Mouse (Mus musculus): ENCODE data around the gene Hipk2. TPM values are rescaled to one million over a fixed set of nuclear protein-coding genes. Genes with fewer than 3 reads are reported as not detected.

Hipk2 gene
- polyA plus RNA-seq, 1 experiment from 2014 or later: 10.7 TPM

- Histone ChIP-seq H3K36me3 (ENCODE audit: control insufficient read depth, insufficient read depth, low read length) (peaks cover 35% of the 10 kb centered on the region), H3K27ac (replicated peaks; ENCODE audit: low read depth, low read length) (no peak overlapping the region), H3K4me3 (ENCODE audit: low read depth, low read length) (no peak overlapping the region), H3K27me3 (replicated peaks; ENCODE audit: control insufficient read depth, insufficient read depth, low read length) (no peaks in the 10 kb centered on the region), H3K4me1 (ENCODE audit: control insufficient read depth, insufficient read depth, low read length) (peaks cover 4% of the 10 kb centered on the region; the same call in 1 of the 2 replicates), H3K4me2 (ENCODE audit: low read depth, low read length) (no peak overlapping the region), H3K9ac (ENCODE audit: low read depth, low read length) (no peak overlapping the region), H3K9me3 (ENCODE audit: control insufficient read depth, low read length) (no peaks in the 10 kb centered on the region)
- 87% methylated on average over 2 of the region's 2 CpGs for WGBS
- ATAC-seq (ENCODE audit: low read depth) (no peak), DNase-seq (ENCODE audit: low spot score) (no peak)
These were observed 61.3 kb downstream of the Hipk2 start for GRCm38 (mm10) chr6:38814690-38815089.

DNA sequence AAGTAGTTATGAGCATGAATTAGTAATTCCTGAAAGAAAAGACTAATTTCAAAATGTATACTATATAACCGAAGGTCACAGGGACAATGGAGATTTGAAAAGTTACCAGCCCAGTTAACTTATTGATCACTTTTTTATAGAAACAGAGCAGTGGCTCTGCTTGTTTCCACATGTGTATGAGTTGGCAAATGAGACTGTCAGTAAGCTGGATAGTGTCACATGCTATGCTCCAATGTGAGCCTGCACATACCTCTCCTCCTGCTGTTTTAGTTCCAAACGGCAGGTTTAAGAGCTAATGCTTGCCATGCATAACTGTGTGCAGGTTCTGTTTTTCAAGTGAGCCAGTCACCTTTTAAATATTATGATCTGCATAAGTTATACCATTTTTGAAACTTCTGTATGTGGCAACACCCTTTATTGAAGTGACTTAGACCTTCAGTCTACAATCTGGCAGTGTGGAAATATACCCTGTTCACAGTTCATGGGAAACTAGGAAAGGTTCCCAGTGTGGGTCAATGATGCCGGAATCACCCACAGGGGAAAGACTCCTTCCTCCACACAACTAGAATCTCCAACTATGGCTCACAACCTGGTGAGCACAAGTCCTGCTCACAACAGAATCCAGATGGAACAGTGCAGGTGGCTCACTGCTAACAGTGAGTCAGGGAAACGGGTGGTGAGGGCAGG is 64.4 kb downstream of the Hipk2 start:
- 73% methylated on average over 4 of the region's 4 CpGs for WGBS
- DNase-seq (ENCODE audit: low spot score): no peak

DNA sequence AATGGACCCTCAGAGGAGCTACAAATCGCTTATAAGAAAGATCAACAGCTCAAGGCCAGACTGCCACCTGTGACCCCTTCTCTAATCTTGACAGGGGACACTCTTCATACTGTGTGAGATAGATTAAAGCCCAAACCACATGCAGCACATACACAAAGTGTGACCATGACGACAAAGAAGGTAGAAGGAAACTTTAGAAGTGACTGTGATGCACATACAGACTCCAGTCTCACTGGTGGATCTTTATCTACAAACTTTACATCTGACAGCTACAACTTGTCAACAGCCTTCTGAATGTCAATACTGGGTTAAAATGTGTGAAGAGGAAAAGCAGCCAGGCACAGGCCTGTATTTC is 65.9 kb downstream of the Hipk2 start:
- ATAC-seq (ENCODE audit: low read depth): no peak
- H3K4me1 ChIP-seq (ENCODE audit: control insufficient read depth, insufficient read depth, low read length): peaks cover 4% of the 10 kb centered on the region; the same call in 1 of the 2 replicates
- WGBS: 66% methylated on average over 2 of the region's 2 CpGs
- H3K27ac ChIP-seq (replicated peaks; ENCODE audit: low read depth, low read length): no peak overlapping the region
- no peak overlapping the region for H3K4me3 ChIP-seq (ENCODE audit: low read depth, low read length)
- H3K36me3 ChIP-seq (ENCODE audit: control insufficient read depth, insufficient read depth, low read length): no peaks in the 10 kb centered on the region
- no peak overlapping the region for H3K9ac ChIP-seq (ENCODE audit: low read depth, low read length)
- H3K27me3 ChIP-seq (replicated peaks; ENCODE audit: control insufficient read depth, insufficient read depth, low read length): no peaks in the 10 kb centered on the region
- no peak overlapping the region for H3K4me2 ChIP-seq (ENCODE audit: low read depth, low read length)
- H3K9me3 ChIP-seq (ENCODE audit: control insufficient read depth, low read length): no peaks in the 10 kb centered on the region
- no peak for DNase-seq (ENCODE audit: low spot score)

More for the DNA sequence above, 64.4 kb downstream of the Hipk2 start:
- Histone ChIP-seq H3K4me1 (ENCODE audit: control insufficient read depth, insufficient read depth, low read length) (peaks cover 4% of the 10 kb centered on the region; the same call in 1 of the 2 replicates), H3K4me2 (ENCODE audit: low read depth, low read length) (no peak overlapping the region), H3K27ac (replicated peaks; ENCODE audit: low read depth, low read length) (no peak overlapping the region), H3K9ac (ENCODE audit: low read depth, low read length) (no peak overlapping the region), H3K36me3 (ENCODE audit: control insufficient read depth, insufficient read depth, low read length) (peaks cover 6% of the 10 kb centered on the region; the same call in 1 of the 2 replicates), H3K4me3 (ENCODE audit: low read depth, low read length) (no peak overlapping the region), H3K9me3 (ENCODE audit: control insufficient read depth, low read length) (no peaks in the 10 kb centered on the region), H3K27me3 (replicated peaks; ENCODE audit: control insufficient read depth, insufficient read depth, low read length) (no peaks in the 10 kb centered on the region)
- no peak for ATAC-seq (ENCODE audit: low read depth)

- DNase-seq (ENCODE audit: low spot score) (no peak), ATAC-seq (ENCODE audit: low read depth) (no peak)
- WGBS: 70% methylated on average over 10 of the region's 10 CpGs
- H3K9me3 ChIP-seq (ENCODE audit: control insufficient read depth, low read length): no peaks in the 10 kb centered on the region
- H3K36me3 ChIP-seq (ENCODE audit: control insufficient read depth, insufficient read depth, low read length): no peaks in the 10 kb centered on the region
- H3K4me2 ChIP-seq (ENCODE audit: low read depth, low read length): no peak overlapping the region
- H3K27me3 ChIP-seq (replicated peaks; ENCODE audit: control insufficient read depth, insufficient read depth, low read length): no peaks in the 10 kb centered on the region
- H3K4me3 ChIP-seq (ENCODE audit: low read depth, low read length): no peak overlapping the region
- H3K4me1 ChIP-seq (ENCODE audit: control insufficient read depth, insufficient read depth, low read length): peaks cover 4% of the 10 kb centered on the region; the same call in 1 of the 2 replicates
- no peak overlapping the region for H3K27ac ChIP-seq (replicated peaks; ENCODE audit: low read depth, low read length)
- H3K9ac ChIP-seq (ENCODE audit: low read depth, low read length): no peak overlapping the region
These were observed 66.4 kb downstream of the Hipk2 start for GRCm38 (mm10) chr6:38809396-38810120.

- Histone ChIP-seq H3K36me3 (ENCODE audit: control insufficient read depth, insufficient read depth, low read length) (no peaks in the 10 kb centered on the region; the same call in 1 of the 2 replicates), H3K27me3 (replicated peaks; ENCODE audit: control insufficient read depth, insufficient read depth, low read length) (no peaks in the 10 kb centered on the region), H3K4me2 (ENCODE audit: low read depth, low read length) (no peak overlapping the region), H3K27ac (replicated peaks; ENCODE audit: low read depth, low read length) (no peak overlapping the region), H3K9me3 (ENCODE audit: control insufficient read depth, low read length) (no peaks in the 10 kb centered on the region), H3K4me1 (ENCODE audit: control insufficient read depth, insufficient read depth, low read length) (peaks cover 4% of the 10 kb centered on the region; the same call in 1 of the 2 replicates), H3K9ac (ENCODE audit: low read depth, low read length) (no peak overlapping the region), H3K4me3 (ENCODE audit: low read depth, low read length) (no peak overlapping the region)
- 91% methylated on average over 4 of the region's 4 CpGs for WGBS
- DNase-seq (ENCODE audit: low spot score) (no peak), ATAC-seq (ENCODE audit: low read depth) (no peak)
These were observed 67.6 kb downstream of the Hipk2 start for GRCm38 (mm10) chr6:38808317-38808716.

GRCm38 (mm10) chr6:38806963-38807445 is 69.0 kb downstream of the Hipk2 start:
- WGBS: 80% methylated on average over 4 of the region's 4 CpGs
- DNase-seq (ENCODE audit: low spot score) (peak; percentile 22), ATAC-seq (ENCODE audit: low read depth) (no peak)
- no peak overlapping the region for H3K27ac ChIP-seq (replicated peaks; ENCODE audit: low read depth, low read length)
- no peaks in the 10 kb centered on the region; the same call in 1 of the 2 replicates for H3K36me3 ChIP-seq (ENCODE audit: control insufficient read depth, insufficient read depth, low read length)
- no peaks in the 10 kb centered on the region for H3K9me3 ChIP-seq (ENCODE audit: control insufficient read depth, low read length)
- H3K4me1 ChIP-seq (ENCODE audit: control insufficient read depth, insufficient read depth, low read length): peaks cover 4% of the 10 kb centered on the region; the same call in 1 of the 2 replicates
- no peaks in the 10 kb centered on the region for H3K27me3 ChIP-seq (replicated peaks; ENCODE audit: control insufficient read depth, insufficient read depth, low read length)
- H3K4me3 ChIP-seq (ENCODE audit: low read depth, low read length): no peak overlapping the region
- H3K4me2 ChIP-seq (ENCODE audit: low read depth, low read length): no peak overlapping the region
- H3K9ac ChIP-seq (ENCODE audit: low read depth, low read length): no peak overlapping the region

DNA sequence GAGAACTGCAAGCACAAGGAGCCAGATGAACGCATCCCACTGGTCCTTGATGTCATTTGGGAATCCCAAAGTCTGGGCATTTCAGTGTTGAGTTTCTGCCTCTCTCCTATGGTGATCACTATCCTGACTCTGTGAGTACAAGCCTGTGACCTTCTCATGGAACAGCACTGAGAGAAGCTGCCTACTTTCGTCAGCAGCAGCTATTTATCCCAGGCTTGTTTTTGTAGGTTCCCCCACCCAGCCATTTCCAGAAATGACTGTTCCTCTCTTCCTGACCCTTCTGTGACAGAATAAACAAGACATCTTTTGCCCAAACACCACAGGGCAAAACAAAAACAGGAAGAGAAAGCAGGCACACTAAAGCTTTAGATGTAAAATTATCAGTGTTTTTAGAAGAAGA is 70.4 kb downstream of the Hipk2 start:
- H3K27me3 ChIP-seq (replicated peaks; ENCODE audit: control insufficient read depth, insufficient read depth, low read length): no peaks in the 10 kb centered on the region
- no peak overlapping the region for H3K27ac ChIP-seq (replicated peaks; ENCODE audit: low read depth, low read length)
- no peak overlapping the region for H3K9ac ChIP-seq (ENCODE audit: low read depth, low read length)
- H3K4me1 ChIP-seq (ENCODE audit: control insufficient read depth, insufficient read depth, low read length): peaks cover 6% of the 10 kb centered on the region; the same call in 1 of the 2 replicates
- ATAC-seq (ENCODE audit: low read depth) (no peak), DNase-seq (ENCODE audit: low spot score) (no peak)
- no peak overlapping the region for H3K4me2 ChIP-seq (ENCODE audit: low read depth, low read length)
- WGBS: 74% methylated on average over 2 of the region's 2 CpGs
- no peak overlapping the region for H3K4me3 ChIP-seq (ENCODE audit: low read depth, low read length)
- no peaks in the 10 kb centered on the region for H3K9me3 ChIP-seq (ENCODE audit: control insufficient read depth, low read length)
- H3K36me3 ChIP-seq (ENCODE audit: control insufficient read depth, insufficient read depth, low read length): no peaks in the 10 kb centered on the region; the same call in 1 of the 2 replicates

DNA sequence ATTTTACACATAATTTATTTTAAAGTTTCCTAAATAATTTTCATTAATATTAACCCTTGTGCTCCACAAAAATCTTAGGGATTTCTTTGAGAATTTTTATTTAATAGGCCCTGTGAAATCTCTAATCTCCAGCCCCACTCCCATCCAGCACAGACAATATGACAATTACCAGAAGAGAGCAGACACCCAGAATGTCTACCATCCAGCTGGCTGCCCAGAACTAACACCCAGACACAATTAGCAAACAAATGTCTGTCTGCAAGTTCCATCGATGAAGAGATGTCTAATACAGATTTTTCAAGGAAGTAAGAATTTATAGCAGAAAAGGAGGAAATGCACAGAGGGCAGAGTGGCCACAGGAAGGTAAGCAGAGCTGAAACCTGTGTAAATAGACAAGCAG is 74.7 kb downstream of the Hipk2 start:
- Histone ChIP-seq H3K27ac (replicated peaks; ENCODE audit: low read depth, low read length) (no peak overlapping the region), H3K4me1 (ENCODE audit: control insufficient read depth, insufficient read depth, low read length) (0 out of 2 replicates have a peak, but pooled peaks cover 3% of the 10 kb centered on the region)
- no peak for ATAC-seq (ENCODE audit: low read depth)

More for the DNA sequence above, 74.7 kb downstream of the Hipk2 start:
- 67% methylated on average over 1 of the region's 1 CpGs for WGBS
- Histone ChIP-seq H3K4me2 (ENCODE audit: low read depth, low read length) (no peak overlapping the region), H3K36me3 (ENCODE audit: control insufficient read depth, insufficient read depth, low read length) (no peaks in the 10 kb centered on the region; the same call in 1 of the 2 replicates), H3K9me3 (ENCODE audit: control insufficient read depth, low read length) (no peaks in the 10 kb centered on the region), H3K9ac (ENCODE audit: low read depth, low read length) (no peak overlapping the region), H3K27me3 (replicated peaks; ENCODE audit: control insufficient read depth, insufficient read depth, low read length) (no peaks in the 10 kb centered on the region), H3K4me3 (ENCODE audit: low read depth, low read length) (no peak overlapping the region)
- DNase-seq (ENCODE audit: low spot score): no peak

All from embryonic facial prominence, embryonic 14.5 days (tissue).